Mouse (Mus musculus): Measurements from ENCODE around the gene Dync1i1.

Dync1i1 gene

DNA sequence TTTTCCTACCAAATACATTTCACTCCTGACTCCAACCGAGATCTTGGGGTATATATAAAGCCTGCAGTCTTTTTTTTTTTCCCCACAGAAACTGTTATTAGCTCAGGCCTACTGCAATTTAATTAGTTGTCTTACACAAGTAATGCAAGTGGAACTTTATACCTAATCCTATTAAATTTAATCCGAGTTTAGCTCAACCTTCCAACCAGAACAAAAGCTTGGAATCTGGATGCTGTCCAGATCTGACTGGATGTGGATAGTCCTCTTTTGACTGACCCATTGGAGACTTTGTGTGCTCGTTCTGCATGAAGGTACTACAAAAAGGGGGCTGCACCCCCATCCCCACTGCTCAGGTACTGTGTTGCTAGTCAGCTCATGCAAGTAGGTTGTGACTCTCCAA, 328.5 kb downstream of the Dync1i1 start:
- DNase-seq (ENCODE audit: low read depth, low spot score): no peak

DNA sequence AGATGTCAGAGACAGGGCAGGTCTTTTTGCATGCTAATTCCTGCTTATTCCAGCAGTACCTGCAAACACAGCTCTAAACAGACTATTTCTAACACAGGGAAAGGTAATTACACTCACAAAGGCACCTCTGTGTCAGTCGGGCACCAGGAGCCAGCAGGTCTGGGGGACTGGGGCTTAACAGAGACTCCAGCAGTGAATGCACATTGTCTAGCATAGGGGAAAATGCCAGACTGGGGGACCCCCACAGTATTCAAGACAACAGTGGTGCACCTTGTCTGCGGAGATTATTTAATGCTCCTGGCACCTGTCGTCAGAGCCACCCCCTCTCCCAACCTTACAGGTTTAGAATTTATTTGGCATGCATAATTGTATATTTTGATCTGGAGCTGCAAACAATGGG, 333.1 kb downstream of the Dync1i1 start:
- no peak for DNase-seq (ENCODE audit: low read depth, low spot score)

DNA sequence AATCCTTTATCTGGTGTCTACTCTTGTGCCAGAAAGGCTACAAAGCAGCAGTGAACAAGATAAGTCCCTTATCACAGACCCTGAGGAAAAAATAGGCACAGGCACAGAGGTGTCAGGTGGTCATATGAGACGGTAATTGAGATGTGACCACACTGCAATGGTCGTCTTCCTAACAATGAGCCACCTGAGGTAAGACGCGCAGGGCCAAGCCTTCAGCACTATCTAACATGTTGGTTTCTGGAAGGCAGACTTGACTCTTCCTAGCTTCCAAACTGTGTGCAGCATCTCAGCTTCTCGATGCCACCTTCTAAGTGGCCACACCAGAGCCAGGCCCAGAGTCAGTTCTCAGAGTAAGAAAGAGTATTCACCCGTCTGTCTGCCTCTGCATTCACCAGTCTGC, 341.8 kb downstream of the Dync1i1 start:
- no peak for DNase-seq (ENCODE audit: low read depth, low spot score)

DNA sequence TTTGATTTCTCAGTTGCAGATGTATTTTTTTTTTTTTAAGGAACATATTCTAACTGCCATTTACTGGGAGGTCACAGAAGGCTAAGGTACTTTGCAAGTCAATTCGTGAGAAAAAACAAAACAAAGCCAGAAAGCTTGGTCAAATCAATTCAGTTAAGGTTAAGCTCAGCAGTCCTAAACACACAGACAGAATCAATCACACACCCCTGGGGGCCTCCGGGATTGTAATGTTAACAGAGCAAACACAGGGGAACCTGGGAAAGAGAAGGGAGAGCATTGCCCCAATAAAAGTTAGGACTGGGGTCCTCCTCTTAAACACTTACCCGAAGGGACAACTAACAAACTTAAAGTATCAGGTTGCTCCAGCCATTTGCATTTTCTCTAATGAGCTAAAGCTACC, 344.6 kb downstream of the Dync1i1 start:
- DNase-seq (ENCODE audit: low read depth, low spot score): no peak

DNA sequence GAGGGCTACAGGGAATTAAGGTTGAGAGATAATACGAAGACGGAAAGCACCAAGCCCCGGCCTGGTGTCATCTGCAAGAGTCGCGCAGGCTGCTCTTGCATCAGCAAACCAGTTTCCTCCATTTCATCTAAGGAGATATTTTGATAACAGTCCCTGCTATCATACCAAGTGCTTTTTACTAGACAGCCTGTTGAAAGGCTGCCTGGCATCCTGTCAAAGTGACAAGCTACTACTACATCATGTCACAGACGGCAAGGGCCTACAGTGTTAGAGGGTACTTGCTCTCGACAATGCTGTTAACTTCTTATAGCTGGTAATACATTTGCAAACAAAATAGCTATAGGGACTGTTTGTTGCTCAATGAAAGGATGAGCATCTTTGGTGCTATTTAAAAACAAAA, 345.6 kb downstream of the Dync1i1 start:
- DNase-seq (ENCODE audit: low read depth, low spot score): no peak

DNA sequence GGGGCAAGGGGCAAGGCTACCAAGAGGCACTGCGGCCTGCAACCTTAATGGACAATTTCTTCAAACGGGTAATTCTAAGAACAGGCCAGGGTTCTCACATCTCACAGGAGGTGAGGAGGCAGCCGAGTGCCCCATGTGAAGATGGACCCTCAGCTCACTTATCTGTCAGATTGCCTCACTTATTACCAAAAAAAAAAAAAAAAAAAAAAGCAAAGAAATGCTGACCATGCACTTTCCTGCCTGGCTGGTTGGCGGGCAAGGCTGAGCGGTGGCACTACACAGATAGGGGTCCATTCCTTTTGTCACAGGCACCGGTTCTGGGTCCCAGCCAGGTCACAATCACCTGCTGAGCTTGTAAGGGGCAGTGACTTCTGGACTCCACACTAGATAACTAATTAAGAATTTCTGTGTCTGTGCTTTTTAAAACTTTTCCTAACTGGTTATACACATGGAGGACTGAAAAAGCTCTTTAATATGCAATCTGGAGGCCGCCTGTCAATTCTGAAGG, 350.6 kb downstream of the Dync1i1 start:
- no peak for DNase-seq (ENCODE audit: low read depth, low spot score)

DNA sequence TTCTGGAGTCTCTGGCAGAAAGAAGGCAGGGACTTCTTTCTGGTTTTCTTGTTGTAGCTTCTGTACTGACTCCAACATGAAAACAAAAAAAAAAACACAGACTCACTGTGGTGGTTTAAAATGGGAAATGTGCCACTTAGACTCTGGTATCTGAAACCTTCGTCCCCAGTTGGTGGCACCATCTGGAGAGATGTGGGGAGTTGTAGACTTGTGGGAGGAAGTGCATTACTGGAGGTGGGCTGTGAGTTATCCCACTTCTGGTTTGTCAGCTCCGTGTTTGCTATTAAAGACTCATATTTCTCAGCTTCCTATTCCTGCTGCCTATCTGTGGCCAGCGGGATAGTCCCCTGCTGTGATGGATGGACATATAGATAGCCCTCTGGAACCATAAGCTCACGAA, 351.8 kb downstream of the Dync1i1 start:
- DNase-seq (ENCODE audit: low read depth, low spot score): no peak
